Mouse (Mus musculus): ENCODE data around the gene Btnl4.
"Not testable (repeated sequence)": the region's sequence is repeated elsewhere in the genome, so short reads cannot be mapped to it uniquely, and the experiment has no call there.

- TF ChIP-seq CTCF (IDR thresholded peaks at IDR 0.05; ENCODE audit: borderline replicate concordance, control insufficient read depth, extremely low read depth, insufficient read depth, low read length, poor library complexity); POLR2A (IDR thresholded peaks at IDR 0.05; ENCODE audit: control insufficient read depth, extremely low read depth, insufficient read depth, low read length, poor library complexity): not testable (repeated sequence)
Measured at GRCm38 (mm10) chr17:34518571-34518970, 41.5 kb upstream of the Btnl4 start.

Data from thymus, adult 2 months (tissue).